Mouse (Mus musculus) heart, embryonic 13.5 days (tissue): ENCODE measurements around the gene Tctn1. TPM values are rescaled to one million over a fixed set of nuclear protein-coding genes. Genes with fewer than 3 reads are reported as not detected.

Experiments used
- ATAC-seq: fragments of 200-750 bp; cut with Nextera tagmentation; 2 replicates; pipeline ENCODE4 v1.8.0; 2017; ENCODE audit warnings: moderate TSS enrichment; ENCODE audit not compliant: insufficient number of reproducible peaks, low FRiP score, low TSS enrichment; ENCODE audit errors: extremely low read depth
- H3K27ac ChIP-seq: fragments of 300-500 bp; sonication (generic); replicated peaks from 2 replicates; pipeline ENCODE4 v1.5.1; 2015; ENCODE audit warnings: moderate library complexity, mild to moderate bottlenecking, inconsistent platforms
- H3K27me3 ChIP-seq: fragments of 300-500 bp; sonication (generic); replicated peaks from 2 replicates; pipeline ENCODE4 v1.6.1; 2015; ENCODE audit warnings: mild to moderate bottlenecking, inconsistent platforms
- H3K36me3 ChIP-seq: fragments of 300-500 bp; sonication (generic); 2 replicates; pipeline ENCODE4 v1.6.1; 2015; ENCODE audit warnings: mild to moderate bottlenecking, inconsistent platforms
- H3K4me1 ChIP-seq: fragments of 300-500 bp; sonication (generic); 2 replicates; pipeline ENCODE4 v1.6.1; 2015; ENCODE audit warnings: inconsistent platforms
- H3K4me2 ChIP-seq: fragments of 300-500 bp; sonication (generic); 2 replicates; pipeline ENCODE4 v1.6.1; 2015; ENCODE audit warnings: inconsistent platforms, mild to moderate bottlenecking, moderate library complexity
- H3K4me3 ChIP-seq: fragments of 300-500 bp; sonication (generic); 2 replicates; pipeline ENCODE4 v1.5.1; 2015; ENCODE audit warnings: moderate library complexity, mild to moderate bottlenecking, inconsistent platforms
- H3K9ac ChIP-seq: fragments of 300-500 bp; sonication (generic); 2 replicates; pipeline ENCODE4 v1.6.1; 2015; ENCODE audit warnings: inconsistent platforms, mild to moderate bottlenecking, moderate library complexity
- H3K9me3 ChIP-seq: fragments of 300-500 bp; sonication (generic); 2 replicates; pipeline ENCODE4 v1.6.1; 2016; ENCODE audit warnings: inconsistent platforms
- WGBS: fragments of 180-500 bp; shearing (Covaris S2); methylation state at CpG from one replicate; pipeline ENCODE4 v1.1.7; 2015; ENCODE audit warnings: mixed read lengths; 5-methylcytosine and 5-hydroxymethylcytosine counted together
- polyA plus RNA-seq: library from polyadenylated mRNA; unstranded; fragments of >200 nt; fragmentation: Nextera tagmentation; extraction: Ambion mirVana; gene quantifications from 2 replicates; pipeline ENCODE4 v1.2.1, GENCODE M21; 2015

Tctn1 gene
- polyA plus RNA-seq, 1 experiment from 2014 or later, result 2.5 TPM

DNA sequence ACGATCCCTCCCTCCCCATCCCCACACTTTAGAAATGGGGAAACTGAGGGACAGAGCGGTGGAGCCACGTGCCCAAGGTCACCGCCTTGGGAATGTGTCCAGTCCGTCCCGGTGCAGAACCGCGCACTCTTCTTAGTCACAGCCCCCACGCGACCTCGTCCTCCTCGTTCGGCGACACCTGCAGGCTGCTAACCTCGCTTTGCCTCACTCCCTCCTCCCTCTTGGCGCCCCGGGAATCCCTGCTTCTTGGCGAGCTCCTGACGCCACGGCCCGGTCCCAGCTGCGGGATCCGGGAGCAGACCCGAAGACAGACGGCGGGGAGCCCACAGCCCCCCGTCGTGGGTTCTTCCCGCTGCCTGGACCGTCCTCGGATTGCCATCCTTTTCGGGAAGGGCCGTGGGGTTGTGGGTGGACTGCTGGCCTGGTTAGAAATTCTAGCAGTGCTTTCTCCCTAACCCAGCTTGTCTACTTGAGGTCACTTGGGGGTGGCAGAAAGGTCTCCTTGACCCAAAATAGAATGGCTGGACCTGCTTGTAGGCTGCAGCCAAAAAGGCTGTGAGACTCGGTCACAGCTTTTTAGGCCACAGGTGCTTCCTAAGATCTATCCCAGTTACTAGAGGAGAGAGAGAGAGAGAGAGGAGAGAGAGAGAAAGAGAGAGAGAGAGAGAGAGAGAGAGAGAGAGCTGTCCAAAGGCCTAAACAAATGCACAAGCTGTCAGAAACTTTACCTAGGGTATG is 20.9 kb upstream of the Tctn1 start:
- Histone ChIP-seq H3K4me3 (peak overlapping the region; percentile 97), H3K4me1 (peaks cover 48% of the 10 kb centered on the region), H3K9me3 (no peaks in the 10 kb centered on the region), H3K27ac (peak overlapping the region; percentile 84), H3K36me3 (peaks cover 23% of the 10 kb centered on the region), H3K27me3 (no peaks in the 10 kb centered on the region), H3K4me2 (peak overlapping the region; percentile 97), H3K9ac (peak overlapping the region; percentile 97)
- WGBS, result under 1% methylated on average over 34 of the region's 34 CpGs
- ATAC-seq, result peak; percentile 20; the same call in 1 of the 2 replicates

DNA sequence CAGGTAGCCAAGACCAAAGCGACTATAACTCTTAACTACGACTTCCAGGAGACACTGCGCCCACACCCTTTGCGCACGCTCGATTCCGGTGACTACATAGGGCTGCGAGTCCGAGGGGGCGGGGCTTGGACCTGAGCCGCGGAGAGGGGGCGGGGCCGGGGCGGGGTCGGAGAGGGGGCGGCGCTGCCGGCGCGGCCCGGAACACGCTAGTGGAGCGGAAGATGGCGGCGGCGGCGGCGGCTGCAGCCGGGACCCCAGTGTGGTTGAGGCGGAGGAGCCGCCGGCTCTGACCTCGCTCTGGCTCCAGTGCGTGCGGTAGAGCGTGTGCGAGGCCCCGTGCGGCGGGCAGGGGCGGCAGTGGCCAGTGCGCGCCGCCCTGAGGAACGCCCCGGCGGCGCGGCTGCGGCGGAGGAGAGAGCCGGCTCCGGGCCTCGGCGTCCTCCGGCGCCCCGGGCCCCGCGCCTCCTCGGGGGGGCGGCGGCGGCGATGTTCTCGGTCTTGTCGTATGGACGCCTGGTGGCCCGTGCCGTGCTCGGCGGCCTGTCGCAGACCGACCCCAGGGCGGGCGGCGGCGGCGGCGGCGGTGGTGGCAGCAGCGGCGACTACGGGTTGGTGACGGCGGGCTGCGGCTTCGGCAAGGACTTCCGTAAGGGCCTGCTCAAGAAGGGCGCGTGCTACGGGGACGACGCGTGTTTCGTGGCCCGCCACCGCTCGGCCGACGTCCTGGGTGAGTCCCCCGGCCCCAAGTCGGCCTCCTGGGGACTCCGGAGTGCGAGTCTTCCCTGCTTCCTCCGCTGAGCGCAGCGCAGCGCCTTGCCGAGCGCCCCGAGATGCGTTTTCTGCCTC is 20.1 kb upstream of the Tctn1 start, which contains the start of gene Pptc7:
TSS of gene Pptc7 (plus strand) at position 183 of the 846 bp plus-strand sequence.
- no peaks in the 10 kb centered on the region for H3K9me3 ChIP-seq
- H3K27ac ChIP-seq, result peak within 1 kb of the TSS; percentile 84
- WGBS, result 0% methylated on average over 93 of the region's 114 CpGs
- H3K4me2 ChIP-seq, result peak within 1 kb of the TSS; percentile 97
- peaks cover 55% of the 10 kb centered on the region for H3K4me1 ChIP-seq
- ATAC-seq, result peak; percentile 90
- H3K36me3 ChIP-seq, result peaks cover 19% of the 10 kb centered on the region
- peak within 1 kb of the TSS; percentile 97 for H3K4me3 ChIP-seq
- H3K9ac ChIP-seq, result peak within 1 kb of the TSS; percentile 97
- no peaks in the 10 kb centered on the region for H3K27me3 ChIP-seq

DNA sequence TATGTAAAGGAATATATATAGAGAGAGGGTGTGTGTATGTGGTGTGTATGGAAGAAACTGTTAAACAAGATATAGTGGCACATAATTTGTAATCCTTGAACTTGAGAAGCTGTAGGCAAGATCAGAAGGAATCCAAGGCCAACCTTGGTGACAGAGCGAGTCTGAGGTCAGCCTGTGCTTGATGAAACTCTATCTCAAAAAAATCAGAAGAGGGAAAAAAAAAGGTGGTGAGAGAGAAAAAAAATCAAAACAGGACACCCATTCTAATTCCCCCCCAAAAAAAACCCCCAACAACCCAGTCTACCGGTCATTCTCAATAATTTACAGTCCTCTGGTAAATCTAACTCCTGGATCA is 19.5 kb upstream of the Tctn1 start:
- Histone ChIP-seq H3K9ac (peak overlapping the region; percentile 24; the same call in 1 of the 2 replicates), H3K36me3 (peaks cover 14% of the 10 kb centered on the region), H3K4me1 (peaks cover 55% of the 10 kb centered on the region), H3K4me2 (peak overlapping the region; percentile 97), H3K27ac (0 out of 2 replicates have a peak overlapping the region, but pooled peaks have one; percentile 24), H3K27me3 (no peaks in the 10 kb centered on the region), H3K4me3 (peak overlapping the region; percentile 97), H3K9me3 (no peaks in the 10 kb centered on the region)
- ATAC-seq, result no peak
- 9% methylated on average over 2 of the region's 2 CpGs for WGBS

DNA sequence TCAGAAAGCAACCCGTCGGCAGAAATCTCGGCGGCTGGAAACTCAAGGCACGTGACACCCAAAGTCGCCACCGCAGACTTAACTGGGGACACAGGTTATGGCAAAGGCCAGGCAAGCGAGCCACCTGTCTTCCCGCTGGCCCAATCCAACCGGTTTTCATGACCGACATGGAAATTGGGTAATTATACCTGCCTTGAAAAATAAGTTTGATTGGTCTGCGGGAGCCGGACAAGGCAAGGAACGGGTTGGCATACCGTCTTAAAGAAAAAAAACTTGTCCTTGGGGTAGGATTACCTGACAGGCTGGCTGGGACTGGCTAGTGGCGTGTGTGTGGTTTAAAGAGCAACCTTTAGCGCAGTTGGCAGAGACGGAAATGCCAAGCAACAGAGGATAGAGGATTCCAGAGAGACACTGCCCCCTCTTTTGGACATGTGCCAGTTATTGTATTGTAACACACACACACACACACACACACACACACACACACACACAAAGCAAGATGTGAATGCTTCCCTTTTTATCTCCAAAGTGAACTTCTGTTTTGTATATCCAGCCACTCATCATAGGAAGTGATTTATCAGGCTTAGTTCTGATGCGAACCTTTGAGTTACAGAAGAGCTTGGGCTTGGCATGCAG is 16.7 kb upstream of the Tctn1 start:
- no peaks in the 10 kb centered on the region for H3K9me3 ChIP-seq
- peaks cover 34% of the 10 kb centered on the region for H3K4me1 ChIP-seq
- peak overlapping the region; percentile 53; the same call in 1 of the 2 replicates for H3K9ac ChIP-seq
- no peaks in the 10 kb centered on the region for H3K27me3 ChIP-seq
- no peak for ATAC-seq
- peak overlapping the region; percentile 26; the same call in 1 of the 2 replicates for H3K27ac ChIP-seq
- H3K4me3 ChIP-seq, result peak overlapping the region; percentile 23
- H3K4me2 ChIP-seq, result peak overlapping the region; percentile 61
- WGBS, result 27% methylated on average over 19 of the region's 19 CpGs
- H3K36me3 ChIP-seq, result no peaks in the 10 kb centered on the region

DNA sequence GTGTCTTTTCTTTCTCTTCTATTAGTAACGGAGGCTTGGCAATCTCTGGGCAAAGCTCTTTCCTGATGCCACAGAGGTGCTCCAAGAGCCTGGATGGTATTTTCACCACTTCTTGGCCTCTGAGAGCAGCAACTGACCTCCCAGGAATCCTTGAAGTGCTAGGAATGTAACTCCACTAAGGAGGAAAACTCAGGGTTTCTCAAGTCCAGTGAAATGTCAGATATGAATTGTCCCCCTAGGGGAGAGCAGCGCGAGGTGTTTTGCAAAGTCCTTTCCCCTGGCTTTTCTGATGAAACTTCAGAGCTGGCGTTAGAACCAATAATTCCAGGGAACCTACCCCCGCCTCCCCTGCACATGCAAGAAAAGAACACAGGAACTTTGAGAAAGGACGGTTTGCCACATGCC is 16.2 kb upstream of the Tctn1 start:
- WGBS, result 22% methylated on average over 6 of the region's 6 CpGs
- no peaks in the 10 kb centered on the region for H3K36me3 ChIP-seq
- ATAC-seq, result no peak
- peak overlapping the region; percentile 23 for H3K4me3 ChIP-seq
- no peaks in the 10 kb centered on the region for H3K9me3 ChIP-seq
- peak overlapping the region; percentile 61 for H3K4me2 ChIP-seq
- H3K9ac ChIP-seq, result peak overlapping the region; percentile 53; the same call in 1 of the 2 replicates
- H3K27me3 ChIP-seq, result no peaks in the 10 kb centered on the region
- H3K27ac ChIP-seq, result peak overlapping the region; percentile 26
- peaks cover 29% of the 10 kb centered on the region for H3K4me1 ChIP-seq

DNA sequence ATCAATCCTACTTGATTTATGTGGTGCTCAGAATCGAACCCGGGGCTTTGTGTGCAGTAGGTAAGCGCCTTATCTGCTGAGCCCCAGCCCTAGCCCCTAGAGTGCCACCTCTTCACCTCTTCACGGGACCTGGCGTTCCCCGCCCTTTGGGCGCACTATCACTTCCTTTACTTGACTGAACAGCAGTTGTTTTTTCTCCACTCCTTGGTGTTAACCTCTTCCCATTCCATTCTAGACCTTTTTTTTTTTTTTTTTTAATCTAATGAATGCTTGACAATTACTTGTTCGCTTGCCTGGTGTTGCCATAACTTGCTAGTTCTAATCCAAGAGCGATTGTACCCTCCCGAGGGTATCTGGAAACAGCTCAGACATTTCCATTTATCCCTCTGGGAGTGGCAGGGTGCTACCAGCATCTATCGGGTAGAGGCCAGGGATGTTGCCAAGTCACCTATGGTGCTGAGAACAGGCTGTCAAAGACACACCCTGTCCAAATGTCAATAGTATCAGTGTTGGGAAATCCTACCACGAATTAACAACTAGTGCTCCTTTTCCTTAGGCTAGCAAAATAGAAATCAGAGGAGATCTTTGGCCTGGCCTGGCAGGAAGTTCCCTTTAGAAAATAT is 15.7 kb upstream of the Tctn1 start:
- WGBS, result 64% methylated on average over 12 of the region's 12 CpGs
- ATAC-seq, result no peak
- Histone ChIP-seq H3K9me3 (no peaks in the 10 kb centered on the region), H3K4me2 (peak overlapping the region; percentile 61), H3K36me3 (no peaks in the 10 kb centered on the region), H3K4me1 (peaks cover 25% of the 10 kb centered on the region), H3K27ac (peak overlapping the region; percentile 26), H3K27me3 (no peaks in the 10 kb centered on the region), H3K4me3 (no peak overlapping the region), H3K9ac (peak overlapping the region; percentile 53; the same call in 1 of the 2 replicates)

DNA sequence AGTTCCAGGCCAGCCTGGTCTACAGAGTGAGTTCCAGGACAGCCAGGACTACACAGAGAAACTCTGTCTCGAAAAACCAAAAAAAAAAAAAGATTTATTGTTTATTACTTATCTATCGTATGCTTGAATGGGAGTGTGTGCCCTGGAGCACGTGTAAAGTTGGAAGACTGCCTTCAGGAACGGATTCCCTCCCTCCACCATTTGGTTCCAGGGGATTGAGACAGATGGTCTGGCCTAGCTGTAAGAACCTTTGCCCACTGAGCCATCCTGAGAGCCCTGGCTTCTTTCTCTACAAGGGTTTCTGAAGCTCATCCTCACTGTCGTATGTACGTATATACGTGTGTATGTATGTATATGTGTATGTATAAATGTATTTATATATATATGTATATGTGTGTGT is 14.7 kb upstream of the Tctn1 start:
- Histone ChIP-seq H3K36me3 (no peaks in the 10 kb centered on the region), H3K9ac (no peak overlapping the region), H3K27ac (no peak overlapping the region), H3K9me3 (no peaks in the 10 kb centered on the region), H3K4me2 (no peak overlapping the region), H3K27me3 (no peaks in the 10 kb centered on the region), H3K4me1 (peaks cover 25% of the 10 kb centered on the region), H3K4me3 (no peak overlapping the region)
- 77% methylated on average over 7 of the region's 7 CpGs for WGBS
- no peak for ATAC-seq

DNA sequence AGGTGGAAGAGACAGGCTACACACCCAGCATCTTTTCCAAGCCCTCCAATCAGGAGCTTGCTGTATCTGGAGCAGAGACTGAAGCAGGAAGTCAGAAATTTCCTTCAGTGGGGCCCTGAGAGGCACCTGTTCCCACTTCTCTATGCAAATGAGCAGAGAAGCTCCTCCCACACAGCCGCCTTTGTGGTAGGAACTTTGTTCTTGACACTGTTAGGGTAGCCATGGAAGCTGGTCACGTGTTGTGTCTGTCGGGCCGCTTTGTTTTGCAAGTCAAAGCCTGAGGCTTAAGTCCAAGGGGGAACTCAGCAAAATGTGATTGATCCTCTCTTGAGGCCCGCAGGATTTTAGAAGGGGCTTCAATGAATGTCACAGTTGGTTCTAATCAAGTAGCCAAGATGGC is 10.5 kb upstream of the Tctn1 start:
- Histone ChIP-seq H3K4me3 (no peak overlapping the region), H3K27ac (no peak overlapping the region), H3K9ac (no peak overlapping the region), H3K4me2 (no peak overlapping the region), H3K9me3 (no peaks in the 10 kb centered on the region), H3K27me3 (no peaks in the 10 kb centered on the region), H3K4me1 (peaks cover 3% of the 10 kb centered on the region), H3K36me3 (no peaks in the 10 kb centered on the region)
- ATAC-seq, result no peak
- WGBS, result 36% methylated on average over 5 of the region's 5 CpGs

DNA sequence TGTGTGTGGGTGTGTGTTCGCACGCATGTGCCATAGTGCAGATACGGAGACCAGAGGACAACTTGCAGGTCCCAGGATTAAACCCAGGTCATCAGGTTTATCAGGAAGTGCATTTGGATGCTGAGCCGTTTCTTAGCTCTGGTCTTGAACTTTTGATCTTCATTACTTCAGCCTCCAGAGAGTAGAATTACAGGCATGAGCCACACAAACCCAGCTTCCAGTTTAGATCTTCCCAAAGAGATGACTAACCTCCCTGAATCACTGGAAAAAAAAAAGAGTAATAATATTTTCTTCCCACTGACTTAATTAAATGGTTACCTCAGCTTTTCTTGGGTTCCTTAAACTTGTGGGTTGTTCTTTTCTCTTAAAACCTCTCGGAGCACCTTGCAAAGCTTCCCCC is 8.6 kb upstream of the Tctn1 start:
- H3K4me2 ChIP-seq, result no peak overlapping the region
- no peak overlapping the region for H3K4me3 ChIP-seq
- no peaks in the 10 kb centered on the region for H3K36me3 ChIP-seq
- peaks cover 8% of the 10 kb centered on the region; the same call in 1 of the 2 replicates for H3K4me1 ChIP-seq
- 71% methylated on average over 5 of the region's 5 CpGs for WGBS
- H3K27ac ChIP-seq, result no peak overlapping the region
- no peaks in the 10 kb centered on the region for H3K27me3 ChIP-seq
- ATAC-seq, result no peak
- H3K9ac ChIP-seq, result no peak overlapping the region
- H3K9me3 ChIP-seq, result no peaks in the 10 kb centered on the region

DNA sequence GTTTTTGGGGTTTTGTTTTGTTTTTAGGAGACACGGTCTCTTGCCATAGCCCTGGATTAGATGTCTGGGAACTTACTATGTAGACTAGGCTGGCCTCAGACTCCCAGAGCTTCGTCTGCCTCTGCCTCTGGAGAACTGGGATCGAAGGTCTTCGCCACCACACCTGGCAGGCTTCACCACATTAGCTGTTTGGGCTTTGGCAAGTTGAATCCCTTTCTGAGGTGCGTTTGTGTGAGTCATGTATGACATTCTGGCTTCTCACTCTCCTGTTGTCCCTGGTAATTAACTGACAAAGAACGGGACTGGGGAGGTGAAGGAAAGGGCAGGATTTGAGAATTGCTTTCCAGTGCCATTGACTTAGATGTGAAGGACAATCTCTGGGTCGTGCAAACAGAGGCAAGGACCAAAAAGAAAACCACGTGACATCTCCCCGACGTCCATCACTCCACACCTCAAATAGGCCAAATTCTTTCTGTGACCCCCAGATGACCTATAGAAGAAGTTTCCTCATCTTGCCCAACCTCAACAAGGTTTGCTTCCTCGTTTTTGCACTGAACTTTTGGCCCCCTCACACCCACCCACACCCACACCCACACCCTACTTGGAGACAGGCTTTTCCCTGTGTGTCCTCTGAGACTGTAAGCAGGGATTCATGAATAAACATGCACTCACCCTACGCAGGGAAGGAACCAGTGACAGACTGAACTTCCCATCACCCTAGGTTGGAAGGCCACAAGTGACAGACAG is 4.8 kb upstream of the Tctn1 start:
- peaks cover 11% of the 10 kb centered on the region; the same call in 1 of the 2 replicates for H3K4me1 ChIP-seq
- 44% methylated on average over 12 of the region's 12 CpGs for WGBS
- no peak for ATAC-seq
- H3K27ac ChIP-seq, result no peak overlapping the region
- no peaks in the 10 kb centered on the region for H3K36me3 ChIP-seq
- H3K9me3 ChIP-seq, result no peaks in the 10 kb centered on the region
- no peak overlapping the region for H3K9ac ChIP-seq
- no peak overlapping the region for H3K4me3 ChIP-seq
- no peak overlapping the region for H3K4me2 ChIP-seq
- no peaks in the 10 kb centered on the region for H3K27me3 ChIP-seq
